Mouse (Mus musculus) liver, adult 2 months (tissue): ENCODE measurements at regions not wholly inside any gene's neighbourhood (a gene's known extent, or its start where the extent isn't known, plus 50 kb on each side); places are given as distances from the start of the nearest gene placed in this dataset.

Experiments used
- DNase-seq: peaks from one replicate; pipeline ENCODE4 v3.0.0-alpha.2; 2011; ENCODE audit warnings: low read depth, low spot score; ENCODE audit errors: extremely low read depth
- H3K27ac ChIP-seq: fragments of 200-500 bp; replicated peaks from 2 replicates; pipeline ENCODE4 v1.5.1; 2012; ENCODE audit warnings: low read depth, mild to moderate bottlenecking, control low read depth, inconsistent platforms, low read length; ENCODE audit not compliant: insufficient read depth
- H3K27me3 ChIP-seq: fragments of 200-500 bp; 2 replicates; pipeline ENCODE4 v1.6.1; 2012; ENCODE audit warnings: mild to moderate bottlenecking, moderate library complexity, low read length, inconsistent platforms; ENCODE audit not compliant: control insufficient read depth, insufficient read depth
- H3K36me3 ChIP-seq: fragments of 200-500 bp; 2 replicates; pipeline ENCODE4 v1.6.1; 2012; ENCODE audit warnings: low read length, inconsistent platforms; ENCODE audit not compliant: control insufficient read depth, insufficient read depth
- H3K4me1 ChIP-seq: fragments of 200-500 bp; 2 replicates; pipeline ENCODE4 v1.6.1; 2011; ENCODE audit warnings: low read length; ENCODE audit not compliant: control insufficient read depth, insufficient read depth
- H3K4me3 ChIP-seq: fragments of 200-500 bp; 2 replicates; pipeline ENCODE4 v1.5.1; 2011; ENCODE audit warnings: low read depth, mild to moderate bottlenecking, control low read depth, low read length, moderate library complexity; ENCODE audit not compliant: insufficient read depth
- H3K79me2 ChIP-seq: fragments of 200-500 bp; 2 replicates; pipeline ENCODE4 v1.6.1; 2012; ENCODE audit warnings: inconsistent platforms, mild to moderate bottlenecking, low read length, moderate library complexity; ENCODE audit not compliant: control insufficient read depth, insufficient read depth
- H3K9ac ChIP-seq: fragments of 200-500 bp; 2 replicates; pipeline ENCODE4 v1.6.1; 2012; ENCODE audit warnings: low read depth, mild to moderate bottlenecking, control low read depth, inconsistent platforms, low read length
- CTCF ChIP-seq: fragments of 200-500 bp; IDR thresholded peaks from 2 replicates; pipeline ENCODE4 v1.5.1; 2011; ENCODE audit warnings: low read depth, low read length, control low read depth
- POLR2A ChIP-seq: fragments of 200-500 bp; IDR thresholded peaks from 2 replicates; pipeline ENCODE4 v1.6.1; 2011; ENCODE audit warnings: low read length, control low read depth; ENCODE audit not compliant: insufficient read depth; ENCODE audit errors: extremely low read depth
- WGBS: fragments of 180-500 bp; shearing (Covaris S2); methylation state at CpG from one replicate; pipeline ENCODE4 v1.1.7; 2018; 5-methylcytosine and 5-hydroxymethylcytosine counted together

DNA sequence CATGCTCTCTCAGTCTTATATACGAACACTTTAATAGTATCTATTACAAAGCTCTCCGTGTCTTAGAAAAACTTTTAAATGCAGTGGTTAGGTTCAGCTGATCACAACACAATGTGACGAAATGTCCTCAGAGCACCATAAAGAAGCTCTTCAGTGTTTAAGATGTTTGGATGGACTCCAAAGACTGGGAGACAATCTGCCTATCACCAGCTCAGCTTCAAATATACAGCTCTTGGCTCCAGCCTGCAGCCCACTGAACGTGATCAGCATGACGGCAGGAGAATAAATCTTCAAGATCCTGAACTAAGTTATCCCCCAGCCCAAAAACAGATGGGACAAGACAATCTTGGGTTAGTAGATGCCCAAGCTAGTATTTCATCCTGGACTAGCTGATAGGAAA, 116.7 kb upstream of the Hnrnpa3 start:
- WGBS, result 90% methylated on average over 5 of the region's 5 CpGs
- Histone ChIP-seq H3K79me2 (no peaks in the 10 kb centered on the region), H3K36me3 (no peaks in the 10 kb centered on the region), H3K4me1 (no peaks in the 10 kb centered on the region), H3K4me3 (no peak overlapping the region), H3K27me3 (no peaks in the 10 kb centered on the region; the same call in 1 of the 2 replicates), H3K9ac (no peak overlapping the region), H3K27ac (no peak overlapping the region)
- DNase-seq, result no peak
- TF ChIP-seq CTCF, result no peak
- no peak for TF ChIP-seq POLR2A

DNA sequence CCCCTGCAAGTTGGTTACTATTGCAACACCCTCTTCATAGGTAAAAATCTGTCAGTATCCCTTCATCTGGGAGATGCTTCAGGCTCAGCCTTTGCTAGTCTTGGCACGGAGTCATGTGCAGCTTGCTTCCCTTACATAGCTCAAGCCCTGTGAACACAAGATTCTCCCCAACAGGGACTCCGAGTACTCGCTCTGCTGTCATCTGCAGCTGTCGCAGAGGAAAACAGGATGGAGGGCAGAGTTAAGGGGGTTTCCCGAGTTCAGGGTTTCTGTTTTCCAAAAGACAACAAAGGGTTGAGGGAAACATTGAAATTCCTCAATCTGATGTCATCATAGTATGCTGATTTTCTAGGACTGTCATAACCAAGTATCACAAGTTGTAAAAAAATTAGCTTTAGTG, 116.3 kb upstream of the Hnrnpa3 start:
- Histone ChIP-seq H3K9ac (no peak overlapping the region), H3K79me2 (no peaks in the 10 kb centered on the region), H3K4me3 (no peak overlapping the region), H3K4me1 (no peaks in the 10 kb centered on the region), H3K27me3 (no peaks in the 10 kb centered on the region; the same call in 1 of the 2 replicates), H3K27ac (no peak overlapping the region), H3K36me3 (no peaks in the 10 kb centered on the region)
- DNase-seq, result no peak
- 58% methylated on average over 5 of the region's 5 CpGs for WGBS
- no peak for TF ChIP-seq POLR2A
- TF ChIP-seq CTCF, result no peak

DNA sequence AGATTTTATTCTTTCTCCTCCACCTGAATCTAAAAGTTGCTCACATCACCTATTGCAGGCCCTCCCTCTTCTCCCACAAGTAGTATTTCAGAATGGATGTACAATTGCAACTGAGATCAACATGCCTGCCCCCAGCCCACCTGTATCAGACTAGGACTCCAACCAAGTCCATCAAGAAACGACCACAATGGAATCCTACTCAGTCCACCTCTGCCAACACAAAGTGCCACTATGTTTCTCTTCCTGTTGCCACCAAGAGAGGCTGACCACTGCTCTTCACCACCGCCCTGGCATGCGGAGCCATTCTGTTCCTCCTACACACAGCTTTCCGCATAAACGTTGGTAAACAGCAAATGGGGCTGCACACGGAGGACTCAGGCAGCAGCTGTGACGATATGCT, 113.1 kb upstream of the Hnrnpa3 start:
- H3K27me3 ChIP-seq, result no peaks in the 10 kb centered on the region
- no peak for DNase-seq
- TF ChIP-seq POLR2A (no peak), CTCF (no peak)
- H3K79me2 ChIP-seq, result no peaks in the 10 kb centered on the region
- H3K4me1 ChIP-seq, result no peaks in the 10 kb centered on the region
- no peaks in the 10 kb centered on the region for H3K36me3 ChIP-seq
- WGBS, result 81% methylated on average over 7 of the region's 7 CpGs
- no peak overlapping the region for H3K27ac ChIP-seq
- H3K9ac ChIP-seq, result no peak overlapping the region
- H3K4me3 ChIP-seq, result no peak overlapping the region

DNA sequence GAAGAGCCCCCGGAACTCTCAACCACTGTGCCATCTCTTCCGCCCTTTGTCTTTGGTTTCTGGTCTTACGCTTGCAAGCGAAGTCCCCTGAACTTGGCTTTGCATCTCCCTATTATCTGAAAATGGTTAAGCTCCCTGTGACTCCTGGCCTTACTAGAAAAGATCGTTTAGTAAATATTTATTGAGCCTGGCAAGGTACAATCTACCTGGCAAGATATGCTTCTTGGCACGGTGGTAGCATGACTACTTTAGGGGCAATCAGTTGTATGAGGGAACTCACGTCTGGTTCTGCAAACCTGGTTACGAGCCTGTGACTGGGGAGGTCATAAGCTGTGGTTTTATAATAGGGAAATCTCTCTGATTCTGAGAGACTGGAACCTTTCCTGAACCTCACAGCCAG, 103.4 kb upstream of the Hnrnpa3 start:
- no peak overlapping the region for H3K27ac ChIP-seq
- H3K79me2 ChIP-seq, result no peaks in the 10 kb centered on the region
- no peaks in the 10 kb centered on the region for H3K27me3 ChIP-seq
- H3K4me1 ChIP-seq, result peaks cover 6% of the 10 kb centered on the region
- DNase-seq, result peak; percentile 67
- 36% methylated on average over 8 of the region's 8 CpGs for WGBS
- no peak overlapping the region for H3K4me3 ChIP-seq
- TF ChIP-seq POLR2A, result no peak
- no peak for TF ChIP-seq CTCF
- no peak overlapping the region for H3K9ac ChIP-seq
- H3K36me3 ChIP-seq, result no peaks in the 10 kb centered on the region

DNA sequence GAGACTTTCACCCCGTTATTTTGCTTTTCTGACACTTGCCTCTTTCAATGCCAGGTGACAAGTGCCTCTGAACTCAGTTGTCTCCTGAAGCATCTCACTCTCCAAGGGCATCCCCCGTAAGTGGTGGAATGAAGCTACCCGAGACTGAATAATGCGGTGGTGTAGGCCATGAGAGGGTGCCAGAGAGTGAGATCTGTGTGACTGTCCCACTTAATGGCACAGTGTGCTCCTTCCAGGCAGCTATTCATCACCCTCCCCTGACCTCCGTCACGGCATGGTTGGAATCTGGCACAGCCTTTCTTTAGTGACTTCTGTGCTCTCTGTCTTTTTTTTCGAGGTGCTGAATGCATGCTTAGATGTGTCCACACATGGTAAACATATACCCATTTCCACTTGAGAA, 102.3 kb upstream of the Hnrnpa3 start:
- no peaks in the 10 kb centered on the region for H3K27me3 ChIP-seq
- H3K9ac ChIP-seq, result no peak overlapping the region
- WGBS, result 71% methylated on average over 7 of the region's 7 CpGs
- no peak overlapping the region for H3K27ac ChIP-seq
- TF ChIP-seq POLR2A, result no peak
- TF ChIP-seq CTCF, result no peak
- no peaks in the 10 kb centered on the region for H3K79me2 ChIP-seq
- no peak overlapping the region for H3K4me3 ChIP-seq
- peaks cover 6% of the 10 kb centered on the region for H3K4me1 ChIP-seq
- H3K36me3 ChIP-seq, result no peaks in the 10 kb centered on the region
- DNase-seq, result no peak

DNA sequence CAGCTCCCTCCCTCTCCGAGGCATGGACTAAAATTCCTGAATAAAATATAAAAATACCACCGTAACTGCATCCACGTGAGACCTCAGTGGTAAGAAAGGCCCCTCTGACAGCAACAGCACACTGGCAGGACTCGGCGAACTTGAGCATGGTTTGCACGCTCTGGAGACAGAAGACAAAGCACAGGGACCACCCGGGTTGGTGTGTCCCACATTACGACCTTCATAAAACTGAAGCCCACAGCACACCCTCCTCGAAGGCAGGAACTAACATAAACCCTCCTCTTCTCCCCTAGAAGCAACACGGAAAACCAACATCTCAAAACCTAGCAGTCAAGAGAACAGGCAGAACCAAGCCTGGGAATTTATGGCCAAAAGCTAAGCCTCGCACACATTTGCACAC, 101.7 kb upstream of the Hnrnpa3 start:
- H3K9ac ChIP-seq, result no peak overlapping the region
- no peaks in the 10 kb centered on the region for H3K79me2 ChIP-seq
- no peak overlapping the region for H3K27ac ChIP-seq
- no peaks in the 10 kb centered on the region for H3K27me3 ChIP-seq
- TF ChIP-seq CTCF, result no peak
- TF ChIP-seq POLR2A, result no peak
- 89% methylated on average over 11 of the region's 11 CpGs for WGBS
- H3K4me1 ChIP-seq, result peaks cover 6% of the 10 kb centered on the region
- no peak overlapping the region for H3K4me3 ChIP-seq
- DNase-seq, result no peak
- H3K36me3 ChIP-seq, result no peaks in the 10 kb centered on the region
